Mouse (Mus musculus): Measurements from ENCODE around the gene Olfr688. TPM values are rescaled to one million over a fixed set of nuclear protein-coding genes. Genes with fewer than 3 reads are reported as not detected.

Olfr688 gene
- polyA plus RNA-seq (2015; fragmentation: Nextera tagmentation; extraction: Ambion mirVana): not detected in 2 replicates

DNA sequence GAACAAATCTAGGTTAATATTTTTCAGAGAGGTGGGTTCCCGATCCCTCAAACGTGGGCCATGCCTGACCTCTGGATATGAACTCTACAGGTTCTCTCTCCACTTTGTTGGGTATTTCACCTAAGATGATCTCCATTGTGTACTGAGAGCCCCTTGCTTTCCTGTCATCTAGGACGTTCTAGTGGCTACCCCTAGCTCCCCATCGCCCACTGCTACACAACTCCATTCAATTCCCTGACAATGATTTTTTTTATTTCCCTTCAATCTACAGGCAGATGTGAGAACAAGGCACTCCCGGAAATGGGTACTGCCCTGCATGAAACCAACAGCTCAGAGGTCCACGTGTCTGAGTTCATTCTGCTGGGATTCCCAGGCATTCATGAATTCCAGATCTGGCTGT, at the start of gene Olfr688:
Gene Olfr688, plus strand, starts transcription at position 301 of the 400 bp plus-strand sequence.
- WGBS: 76% methylated on average over 6 of the region's 6 CpGs
- Histone ChIP-seq H3K27ac (no peak within 1 kb of the TSS), H3K4me1 (replicated peaks) (no peaks in the 10 kb centered on the region), H3K9ac (replicated peaks) (no peak within 1 kb of the TSS), H3K4me3 (replicated peaks) (no peak within 1 kb of the TSS), H3K9me3 (no peaks in the 10 kb centered on the region), H3K4me2 (replicated peaks) (no peak within 1 kb of the TSS), H3K27me3 (no peaks in the 10 kb centered on the region), H3K36me3 (no peaks in the 10 kb centered on the region)
- no peak for ATAC-seq

DNA sequence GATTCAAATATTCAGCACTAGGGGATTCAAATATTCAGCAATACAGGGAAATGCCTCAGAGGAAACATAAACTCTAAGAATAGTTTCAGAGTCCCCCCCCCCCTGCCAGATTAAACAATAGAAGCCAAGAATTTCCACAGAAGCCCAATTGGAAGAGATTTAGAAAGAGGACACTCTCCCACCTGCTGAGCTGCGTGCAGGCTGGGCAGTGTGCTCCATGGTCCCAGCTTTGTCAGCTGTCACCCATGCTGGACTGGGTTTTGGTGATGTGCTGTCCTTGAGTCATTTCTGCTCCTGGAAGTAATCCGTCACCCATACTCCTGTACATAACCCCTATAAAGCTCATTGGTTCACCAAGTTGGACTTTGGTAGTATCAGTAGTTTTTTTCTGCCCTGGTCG, 40.2 kb upstream of the Olfr688 start:
- no peaks in the 10 kb centered on the region for H3K4me1 ChIP-seq (replicated peaks)
- H3K4me2 ChIP-seq (replicated peaks): no peak overlapping the region
- no peaks in the 10 kb centered on the region for H3K36me3 ChIP-seq
- no peaks in the 10 kb centered on the region for H3K27me3 ChIP-seq
- no peak overlapping the region for H3K27ac ChIP-seq
- ATAC-seq: no peak
- no peak overlapping the region for H3K9ac ChIP-seq (replicated peaks)
- 87% methylated on average over 3 of the region's 3 CpGs for WGBS
- no peaks in the 10 kb centered on the region for H3K9me3 ChIP-seq
- no peak overlapping the region for H3K4me3 ChIP-seq (replicated peaks)

DNA sequence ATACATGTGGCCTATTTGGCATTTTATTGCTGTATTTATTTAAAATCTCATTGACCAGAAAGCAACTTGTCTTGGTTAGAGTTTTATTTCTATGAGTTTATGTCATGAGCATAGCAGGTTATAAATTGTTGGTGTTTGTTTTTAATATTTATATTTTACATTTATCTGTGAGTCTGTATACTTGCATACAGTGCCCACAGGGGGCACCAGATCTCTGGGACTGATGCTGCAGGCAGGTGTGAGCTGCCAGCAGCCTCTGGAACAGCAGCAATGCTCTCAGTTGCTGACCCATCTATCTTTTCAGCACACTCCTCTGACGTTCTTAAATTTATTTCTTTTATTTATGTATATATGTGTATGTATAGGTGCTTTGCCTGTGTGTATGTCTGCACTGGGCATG, 39.7 kb upstream of the Olfr688 start:
- H3K4me3 ChIP-seq (replicated peaks): no peak overlapping the region
- WGBS: 73% methylated on average over 1 of the region's 1 CpGs
- H3K27ac ChIP-seq: no peak overlapping the region
- H3K36me3 ChIP-seq: no peaks in the 10 kb centered on the region
- H3K27me3 ChIP-seq: no peaks in the 10 kb centered on the region
- H3K9me3 ChIP-seq: no peaks in the 10 kb centered on the region
- no peak overlapping the region for H3K9ac ChIP-seq (replicated peaks)
- no peak overlapping the region for H3K4me2 ChIP-seq (replicated peaks)
- ATAC-seq: no peak
- no peaks in the 10 kb centered on the region for H3K4me1 ChIP-seq (replicated peaks)

DNA sequence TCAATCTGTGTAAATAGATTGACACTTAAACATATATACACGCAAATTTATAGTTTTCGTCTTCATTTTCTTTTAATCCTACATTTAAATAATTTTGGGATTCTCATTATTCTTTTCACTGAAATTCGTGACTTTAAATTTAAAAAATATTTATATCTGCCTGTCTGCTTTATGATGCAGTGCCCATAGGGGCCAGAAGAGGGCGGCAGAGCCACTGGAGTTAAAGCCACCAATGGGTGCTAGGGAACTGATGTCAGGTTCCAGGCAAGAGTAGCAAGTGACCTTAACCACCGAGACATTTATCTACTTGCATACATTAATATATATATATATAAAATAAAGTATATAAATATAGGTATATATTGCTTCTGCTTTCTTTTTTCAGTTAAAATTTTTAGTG, 31.2 kb upstream of the Olfr688 start:
- Histone ChIP-seq H3K4me2 (replicated peaks) (no peak overlapping the region), H3K4me3 (replicated peaks) (no peak overlapping the region), H3K36me3 (no peaks in the 10 kb centered on the region), H3K27ac (no peak overlapping the region), H3K27me3 (no peaks in the 10 kb centered on the region), H3K9ac (replicated peaks) (no peak overlapping the region), H3K4me1 (replicated peaks) (no peaks in the 10 kb centered on the region), H3K9me3 (no peaks in the 10 kb centered on the region)
- 62% methylated on average over 5 of the region's 5 CpGs for WGBS
- no peak for ATAC-seq

DNA sequence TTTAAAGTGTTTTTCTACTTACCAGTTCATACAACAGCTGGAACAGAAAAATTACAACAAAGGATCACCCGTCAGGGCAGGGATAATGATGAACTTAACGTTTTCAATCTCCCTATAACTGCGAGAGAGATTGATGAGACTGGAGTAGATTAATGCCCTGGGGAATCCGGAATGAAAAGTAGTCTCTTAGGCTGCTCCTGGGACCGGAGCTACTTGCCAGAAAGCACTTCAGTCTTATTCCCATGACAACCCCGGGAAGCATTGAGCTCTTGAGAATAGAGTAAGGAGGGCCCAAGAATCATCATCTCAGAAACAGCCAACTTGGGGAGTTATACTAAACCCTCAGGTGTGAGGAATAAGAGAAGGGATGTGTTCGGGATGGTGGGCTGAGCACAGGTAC, 15.5 kb upstream of the Olfr688 start:
- no peak overlapping the region for H3K4me2 ChIP-seq (replicated peaks)
- 62% methylated on average over 7 of the region's 7 CpGs for WGBS
- no peak overlapping the region for H3K27ac ChIP-seq
- no peak overlapping the region for H3K9ac ChIP-seq (replicated peaks)
- H3K36me3 ChIP-seq: no peaks in the 10 kb centered on the region
- H3K4me3 ChIP-seq (replicated peaks): no peak overlapping the region
- no peaks in the 10 kb centered on the region for H3K4me1 ChIP-seq (replicated peaks)
- H3K27me3 ChIP-seq: no peaks in the 10 kb centered on the region
- no peak for ATAC-seq
- no peaks in the 10 kb centered on the region for H3K9me3 ChIP-seq

DNA sequence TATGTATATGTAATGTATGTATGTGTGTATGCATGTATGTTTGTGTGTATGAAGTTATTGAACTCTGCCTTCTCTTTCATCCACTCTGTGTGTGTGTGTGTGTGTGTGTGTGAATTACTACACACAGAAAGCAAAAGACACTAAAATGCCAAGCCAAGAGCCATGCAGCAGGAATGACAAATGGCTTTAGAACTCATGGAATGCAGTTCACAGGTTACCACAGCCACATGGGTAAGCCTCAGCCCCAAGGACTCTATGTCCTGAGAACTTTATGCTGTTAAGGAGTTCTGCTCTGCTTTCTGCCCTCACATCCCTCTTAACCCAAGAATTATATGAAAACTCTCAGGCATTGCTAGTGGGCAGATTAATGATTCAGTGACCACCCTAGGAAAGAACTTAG, 2.2 kb downstream of the Olfr688 start:
- no peaks in the 10 kb centered on the region for H3K4me1 ChIP-seq (replicated peaks)
- no peak overlapping the region for H3K4me2 ChIP-seq (replicated peaks)
- H3K9me3 ChIP-seq: no peaks in the 10 kb centered on the region
- no peak overlapping the region for H3K27ac ChIP-seq
- no peak overlapping the region for H3K4me3 ChIP-seq (replicated peaks)
- no peak for ATAC-seq
- no peaks in the 10 kb centered on the region for H3K36me3 ChIP-seq
- no peaks in the 10 kb centered on the region for H3K27me3 ChIP-seq
- H3K9ac ChIP-seq (replicated peaks): no peak overlapping the region

DNA sequence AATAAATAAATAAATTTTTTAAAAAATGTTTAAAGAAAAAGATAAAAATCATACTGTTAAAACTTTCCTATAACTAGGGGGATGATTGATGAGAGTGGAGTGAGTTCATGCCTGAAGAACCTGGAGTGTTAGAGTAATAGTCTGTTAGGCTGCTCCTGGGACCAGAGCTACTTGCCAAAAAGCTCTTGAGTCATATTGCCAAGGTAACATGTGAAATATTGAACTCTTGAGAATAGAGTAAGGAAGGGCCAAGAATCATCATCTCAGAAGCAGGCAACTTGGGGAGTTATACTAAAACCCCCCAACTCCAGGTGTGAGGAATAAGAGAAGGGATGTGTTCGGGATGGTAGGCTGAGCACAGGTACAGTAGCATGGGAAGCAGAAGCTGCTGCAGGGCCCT, 23.0 kb downstream of the Olfr688 start, which contains the start of gene Olfr689:
Gene Olfr689, plus strand, starts transcription at position 301 of the 400 bp plus-strand sequence.
- H3K9me3 ChIP-seq: no peaks in the 10 kb centered on the region
- no peaks in the 10 kb centered on the region for H3K36me3 ChIP-seq
- no peak within 1 kb of the TSS for H3K9ac ChIP-seq (replicated peaks)
- no peak within 1 kb of the TSS for H3K4me3 ChIP-seq (replicated peaks)
- no peaks in the 10 kb centered on the region for H3K4me1 ChIP-seq (replicated peaks)
- no peaks in the 10 kb centered on the region for H3K27me3 ChIP-seq
- 100% methylated on average over 1 of the region's 1 CpGs for WGBS
- H3K27ac ChIP-seq: no peak within 1 kb of the TSS
- ATAC-seq: no peak
- H3K4me2 ChIP-seq (replicated peaks): no peak within 1 kb of the TSS

DNA sequence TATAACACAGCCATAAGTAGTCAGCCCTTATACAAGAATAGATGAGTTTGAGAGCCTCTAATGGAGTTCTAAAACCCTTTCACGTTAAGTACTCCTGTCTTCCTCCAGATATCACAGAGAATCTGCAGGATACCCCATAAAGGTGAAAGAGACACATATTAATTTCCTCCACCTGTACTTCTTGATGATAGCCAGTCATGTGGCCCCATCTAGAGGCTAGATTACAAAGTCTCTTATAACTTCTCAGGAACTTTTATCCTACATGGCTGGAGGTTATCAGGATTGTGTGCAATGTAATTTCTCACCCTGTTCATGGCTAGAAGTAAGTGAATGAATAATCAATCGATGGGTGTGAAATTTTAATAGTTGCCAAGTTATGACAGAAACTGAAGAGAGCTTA, 37.4 kb downstream of the Olfr688 start:
- Histone ChIP-seq H3K4me2 (replicated peaks) (no peak overlapping the region), H3K27me3 (no peaks in the 10 kb centered on the region), H3K9me3 (no peaks in the 10 kb centered on the region), H3K27ac (no peak overlapping the region), H3K9ac (replicated peaks) (no peak overlapping the region), H3K4me3 (replicated peaks) (no peak overlapping the region), H3K36me3 (no peaks in the 10 kb centered on the region), H3K4me1 (replicated peaks) (no peaks in the 10 kb centered on the region)
- 78% methylated on average over 2 of the region's 2 CpGs for WGBS
- ATAC-seq: no peak

DNA sequence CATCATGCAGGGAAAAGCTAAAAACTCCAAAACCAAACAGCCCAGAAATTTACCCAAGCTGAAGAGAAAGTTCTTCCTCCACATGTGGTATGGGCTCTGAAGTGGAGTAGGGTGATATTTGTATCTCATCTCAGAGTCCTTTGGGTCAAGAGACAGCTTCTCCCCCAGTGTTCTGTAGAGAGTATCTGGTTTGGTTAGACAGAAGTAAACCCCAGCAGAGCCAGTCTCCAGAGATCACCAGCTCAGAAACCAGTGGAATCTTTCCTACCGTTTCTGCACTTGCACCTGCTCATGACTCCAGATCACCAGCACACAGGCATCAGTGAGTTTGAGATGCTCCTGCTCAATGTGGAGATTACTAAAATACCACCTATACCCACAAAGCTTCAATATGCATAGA, 46.1 kb downstream of the Olfr688 start, which contains the start of gene Olfr690:
Gene Olfr690, minus strand, starts transcription at position 101 of the 400 bp plus-strand sequence.
- no peaks in the 10 kb centered on the region for H3K9me3 ChIP-seq
- 86% methylated on average over 1 of the region's 1 CpGs for WGBS
- no peak within 1 kb of the TSS for H3K4me3 ChIP-seq (replicated peaks)
- H3K4me2 ChIP-seq (replicated peaks): no peak within 1 kb of the TSS
- no peak within 1 kb of the TSS for H3K27ac ChIP-seq
- ATAC-seq: no peak
- no peaks in the 10 kb centered on the region for H3K4me1 ChIP-seq (replicated peaks)
- H3K9ac ChIP-seq (replicated peaks): no peak within 1 kb of the TSS
- H3K27me3 ChIP-seq: no peaks in the 10 kb centered on the region
- H3K36me3 ChIP-seq: no peaks in the 10 kb centered on the region

Other genes with a start within 250 kb of the Olfr688 start
- gene Olfr677, start 236.7 kb upstream of the Olfr688 start, polyA plus RNA-seq (2015; fragmentation: Nextera tagmentation; extraction: Ambion mirVana): not detected in 2 replicates
- gene Olfr678, start 223.6 kb upstream of the Olfr688 start, polyA plus RNA-seq (2015; fragmentation: Nextera tagmentation; extraction: Ambion mirVana): not detected in 2 replicates
- not detected in 2 replicates for gene Olfr679, start 206.9 kb upstream of the Olfr688 start, polyA plus RNA-seq (2015; fragmentation: Nextera tagmentation; extraction: Ambion mirVana)
- gene Olfr680-ps1, start 195.3 kb upstream of the Olfr688 start, polyA plus RNA-seq (2015; fragmentation: Nextera tagmentation; extraction: Ambion mirVana): not detected in 2 replicates
- gene Olfr681, start 171.3 kb upstream of the Olfr688 start, polyA plus RNA-seq (2015; fragmentation: Nextera tagmentation; extraction: Ambion mirVana): not detected in 2 replicates
- not detected in 2 replicates for gene Olfr683, start 141.1 kb upstream of the Olfr688 start, polyA plus RNA-seq (2015; fragmentation: Nextera tagmentation; extraction: Ambion mirVana)
- gene Olfr684, start 124.4 kb upstream of the Olfr688 start, polyA plus RNA-seq (2015; fragmentation: Nextera tagmentation; extraction: Ambion mirVana): not detected in 2 replicates
- not detected in 2 replicates for gene Olfr685, start 102.1 kb upstream of the Olfr688 start, polyA plus RNA-seq (2015; fragmentation: Nextera tagmentation; extraction: Ambion mirVana)
- gene Olfr686, start 80.6 kb upstream of the Olfr688 start, polyA plus RNA-seq (2015; fragmentation: Nextera tagmentation; extraction: Ambion mirVana): not detected in 2 replicates
- gene Olfr689, start 23.1 kb downstream of the Olfr688 start, polyA plus RNA-seq (2015; fragmentation: Nextera tagmentation; extraction: Ambion mirVana): not detected in 2 replicates
- gene Olfr690, start 46.0 kb downstream of the Olfr688 start, polyA plus RNA-seq (2015; fragmentation: Nextera tagmentation; extraction: Ambion mirVana): not detected in 2 replicates
- 0.13 and 0.21 TPM in 2 replicates for gene Olfr691, start 54.2 kb downstream of the Olfr688 start, polyA plus RNA-seq (2015; fragmentation: Nextera tagmentation; extraction: Ambion mirVana)
- not detected in 2 replicates for gene Olfr692, start 80.1 kb downstream of the Olfr688 start, polyA plus RNA-seq (2015; fragmentation: Nextera tagmentation; extraction: Ambion mirVana)
- not detected in 2 replicates for gene Gm5901, start 86.9 kb downstream of the Olfr688 start, polyA plus RNA-seq (2015; fragmentation: Nextera tagmentation; extraction: Ambion mirVana)
- gene Fam160a2, start 112.0 kb downstream of the Olfr688 start, polyA plus RNA-seq (2015; fragmentation: Nextera tagmentation; extraction: Ambion mirVana): 46.3 and 47.8 TPM in 2 replicates
- gene Cnga4, start 116.5 kb downstream of the Olfr688 start, polyA plus RNA-seq (2015; fragmentation: Nextera tagmentation; extraction: Ambion mirVana): not detected in 2 replicates
- 0.62 and 0.87 TPM in 2 replicates for gene Cckbr, start 137.6 kb downstream of the Olfr688 start, polyA plus RNA-seq (2015; fragmentation: Nextera tagmentation; extraction: Ambion mirVana)
- 18.3 and 22.1 TPM in 2 replicates for gene Cavin3, start 194.2 kb downstream of the Olfr688 start, polyA plus RNA-seq (2015; fragmentation: Nextera tagmentation; extraction: Ambion mirVana)

Measured in midbrain, embryonic 13.5 days (tissue).